Mouse (Mus musculus) frontal cortex, postnatal 10 days (tissue): Measurements from ENCODE around the gene Spata5.
"Not testable (repeated sequence)": the region's sequence is repeated elsewhere in the genome, so short reads cannot be mapped to it uniquely, and the experiment has no call there.

ENCODE experiments used
- DNase-seq, 2 experiments: peaks; one replicate each; pipeline ENCODE4 v3.0.0; 2022; ENCODE audit warnings: low spot score in 2 of 2, mixed read lengths in 1 of 2

The Spata5 gene

GRCm38 (mm10) chr3:37510055-37511032, 90.6 kb downstream of the Spata5 start:
- DNase-seq: no peak

- peak in 1 of 2 experiments; percentile 6 for DNase-seq
These were observed 95.8 kb downstream of the Spata5 start for GRCm38 (mm10) chr3:37515485-37515884.

- no peak for DNase-seq
These were observed 96.7 kb downstream of the Spata5 start for GRCm38 (mm10) chr3:37516379-37516778.

GRCm38 (mm10) chr3:37518611-37519010, 98.9 kb downstream of the Spata5 start:
- no peak for DNase-seq

- DNase-seq: no peak
These were observed 100.8 kb downstream of the Spata5 start for GRCm38 (mm10) chr3:37520334-37521023.

GRCm38 (mm10) chr3:37532079-37532478, 112.4 kb downstream of the Spata5 start:
- DNase-seq: no peak

- not testable (repeated sequence) for DNase-seq
These were observed 121.0 kb downstream of the Spata5 start for GRCm38 (mm10) chr3:37540701-37541100.

- no peak for DNase-seq
These were observed 126.7 kb downstream of the Spata5 start for GRCm38 (mm10) chr3:37546351-37546750.

GRCm38 (mm10) chr3:37550190-37550589, 130.5 kb downstream of the Spata5 start:
- no peak for DNase-seq

- no peak for DNase-seq
These were observed 130.9 kb downstream of the Spata5 start for GRCm38 (mm10) chr3:37550594-37550993.

- no peak for DNase-seq
These were observed 131.8 kb downstream of the Spata5 start for GRCm38 (mm10) chr3:37551486-37551885.

GRCm38 (mm10) chr3:37552244-37552643, 132.5 kb downstream of the Spata5 start:
- no peak for DNase-seq

- no peak for DNase-seq
These were observed 133.8 kb downstream of the Spata5 start for GRCm38 (mm10) chr3:37553371-37554033.

- no peak for DNase-seq
These were observed 136.9 kb downstream of the Spata5 start for GRCm38 (mm10) chr3:37556412-37557113.

- DNase-seq: no peak
These were observed 138.2 kb downstream of the Spata5 start for GRCm38 (mm10) chr3:37557741-37558479.

GRCm38 (mm10) chr3:37559339-37559738, 139.6 kb downstream of the Spata5 start:
- DNase-seq: no peak

GRCm38 (mm10) chr3:37561466-37561865, 141.8 kb downstream of the Spata5 start:
- no peak for DNase-seq

- no peak for DNase-seq
These were observed 146.4 kb downstream of the Spata5 start for GRCm38 (mm10) chr3:37566097-37566496.

GRCm38 (mm10) chr3:37567505-37567904, 147.8 kb downstream of the Spata5 start:
- no peak for DNase-seq

- no peak for DNase-seq
These were observed 149.1 kb downstream of the Spata5 start for GRCm38 (mm10) chr3:37568780-37569179.
